Mouse (Mus musculus) E14TG2a.4 (cell line): ENCODE measurements around the gene Gcgr.
"Not testable (repeated sequence)": the region's sequence is repeated elsewhere in the genome, so short reads cannot be mapped to it uniquely, and the experiment has no call there.

ENCODE experiments used
- CTCF ChIP-seq: conservative IDR thresholded peaks from 2 replicates; pipeline ENCODE4 v1.5.1; 2014; ENCODE audit warnings: low read length
- POU5F1 ChIP-seq: IDR thresholded peaks from 2 replicates; pipeline ENCODE4 v1.6.1; 2014; ENCODE audit warnings: low read length, borderline replicate concordance

GRCm38 (mm10) chr11:120558843-120559242, 28.3 kb downstream of the Gcgr start:
- TF ChIP-seq CTCF, result 0 out of 2 replicates have a peak, but pooled peaks have one; percentile 2
- TF ChIP-seq POU5F1, result not testable (repeated sequence)
